Mouse (Mus musculus): ENCODE data around the gene Hnrnpk.
"Not testable (repeated sequence)": the region's sequence is repeated elsewhere in the genome, so short reads cannot be mapped to it uniquely, and the experiment has no call there.

Hnrnpk gene

GRCm38 (mm10) chr13:58387948-58388347 is 15.2 kb downstream of the Hnrnpk start:
- peak; percentile 80 for DNase-seq

GRCm38 (mm10) chr13:58385547-58385920 is 17.6 kb downstream of the Hnrnpk start:
- no peak for DNase-seq

- peak; percentile 71 for DNase-seq
Observed at GRCm38 (mm10) chr13:58384779-58385546, 18.2 kb downstream of the Hnrnpk start, which contains the start of gene 2210016F16Rik. Gene 2210016F16Rik, minus strand, starts transcription at chr13:58385225.

GRCm38 (mm10) chr13:58384371-58384770 is 18.8 kb downstream of the Hnrnpk start:
- no peak for DNase-seq

- DNase-seq: no peak
Observed at GRCm38 (mm10) chr13:58373153-58373470, 30.0 kb downstream of the Hnrnpk start.

GRCm38 (mm10) chr13:58372278-58373152 is 30.6 kb downstream of the Hnrnpk start:
- peak; percentile 12 for DNase-seq

GRCm38 (mm10) chr13:58368835-58369234 is 34.3 kb downstream of the Hnrnpk start:
- no peak for DNase-seq

GRCm38 (mm10) chr13:58367641-58368040 is 35.5 kb downstream of the Hnrnpk start:
- no peak for DNase-seq

- DNase-seq: no peak
Observed at GRCm38 (mm10) chr13:58366373-58366772, 36.8 kb downstream of the Hnrnpk start.

- not testable (repeated sequence) for DNase-seq
Observed at GRCm38 (mm10) chr13:58365179-58365578, 38.0 kb downstream of the Hnrnpk start.

GRCm38 (mm10) chr13:58364353-58365175 is 38.6 kb downstream of the Hnrnpk start:
- no peak for DNase-seq

- peak; percentile 8 for DNase-seq
Observed at GRCm38 (mm10) chr13:58359304-58359653, 43.9 kb downstream of the Hnrnpk start.

GRCm38 (mm10) chr13:58358629-58359303 is 44.4 kb downstream of the Hnrnpk start, which contains the start of gene Kif27:
Gene Kif27, minus strand, starts transcription at chr13:58359122.
- peak; percentile 85 for DNase-seq

GRCm38 (mm10) chr13:58352996-58353395 is 50.1 kb downstream of the Hnrnpk start:
- no peak for DNase-seq

GRCm38 (mm10) chr13:58350606-58351005 is 52.5 kb downstream of the Hnrnpk start:
- DNase-seq: no peak

GRCm38 (mm10) chr13:58344505-58344904 is 58.6 kb downstream of the Hnrnpk start:
- no peak for DNase-seq

All from lung, postnatal 14 days (tissue).